Mouse (Mus musculus) CD4-positive, CD25-positive, alpha-beta regulatory T cell, adult 2 months (primary cell): ENCODE measurements at regions not wholly inside any gene's neighbourhood (a gene's known extent, or its start where the extent isn't known, plus 50 kb on each side); places are given as distances from the start of the nearest gene placed in this dataset.

ENCODE experiments used
- DNase-seq: peaks from one replicate; pipeline ENCODE4 v3.0.0-alpha.2; 2012; ENCODE audit warnings: low read depth, low spot score

GRCm38 (mm10) chr15:5414401-5414800 lies 170.4 kb upstream of the Ptger4 start:
- peak; percentile 74 for DNase-seq

DNA sequence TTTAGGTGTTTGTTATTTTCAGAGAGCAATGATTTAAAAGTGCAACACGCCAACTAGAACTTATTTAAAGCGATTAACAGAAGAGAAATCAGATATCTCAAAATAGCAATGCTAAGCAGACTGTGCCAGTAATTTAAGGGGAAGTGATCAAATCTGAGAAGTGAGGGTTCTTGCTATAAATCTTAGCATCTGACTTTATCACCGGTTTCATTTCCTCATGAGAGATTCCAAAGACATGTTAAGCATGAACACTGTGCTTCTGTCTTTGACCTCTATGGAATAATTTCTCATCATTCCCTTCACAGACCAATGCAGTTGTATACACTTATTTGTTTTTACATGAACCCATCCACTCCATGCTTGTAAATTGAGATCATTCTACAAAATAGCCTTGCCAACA lies 172.0 kb upstream of the Ptger4 start:
- no peak for DNase-seq

DNA sequence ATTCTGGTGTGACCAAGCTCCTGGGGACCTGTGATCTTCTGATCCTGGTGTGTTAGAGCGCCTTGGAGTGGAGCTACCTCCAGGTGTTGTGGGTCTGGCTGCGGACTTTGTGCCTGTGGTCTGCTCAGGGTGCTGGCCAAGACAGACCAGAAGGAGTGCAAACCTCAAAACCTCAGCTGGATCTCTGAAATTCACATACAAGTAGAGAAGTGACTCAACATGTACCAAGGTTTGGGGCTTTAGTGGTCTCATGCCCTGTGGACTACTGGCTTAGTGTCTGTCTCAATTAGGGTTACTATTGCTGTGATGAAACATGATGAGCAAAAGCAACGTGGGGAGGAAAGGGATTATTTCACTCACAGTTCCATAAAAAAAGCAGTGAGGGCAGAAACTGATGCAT lies 182.7 kb upstream of the Ptger4 start:
- no peak for DNase-seq

GRCm38 (mm10) chr15:5427319-5428048 lies 183.5 kb upstream of the Ptger4 start:
- no peak for DNase-seq

DNA sequence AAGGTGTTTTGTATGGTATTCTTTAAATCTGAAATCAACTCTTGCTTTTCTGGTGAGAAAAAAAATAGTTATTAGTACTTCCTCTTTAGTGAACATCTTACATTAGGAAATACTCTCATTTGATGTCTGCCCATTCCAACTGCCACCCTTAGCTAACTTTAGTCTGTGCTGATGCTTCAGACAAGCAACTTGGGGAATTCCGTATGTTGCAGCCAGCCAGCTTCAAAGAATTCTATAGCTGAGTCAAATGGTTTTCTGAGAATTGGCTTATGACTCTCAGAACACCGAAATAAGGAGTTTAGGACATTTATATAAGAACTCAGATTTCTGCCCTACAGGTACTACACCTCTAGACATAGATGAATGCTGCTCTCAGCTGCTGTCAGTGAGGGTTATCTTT lies 188.0 kb upstream of the Ptger4 start:
- DNase-seq, result peak; percentile 60

- DNase-seq, result no peak
These were observed 193.0 kb upstream of the Ptger4 start for GRCm38 (mm10) chr15:5437020-5437419.

DNA sequence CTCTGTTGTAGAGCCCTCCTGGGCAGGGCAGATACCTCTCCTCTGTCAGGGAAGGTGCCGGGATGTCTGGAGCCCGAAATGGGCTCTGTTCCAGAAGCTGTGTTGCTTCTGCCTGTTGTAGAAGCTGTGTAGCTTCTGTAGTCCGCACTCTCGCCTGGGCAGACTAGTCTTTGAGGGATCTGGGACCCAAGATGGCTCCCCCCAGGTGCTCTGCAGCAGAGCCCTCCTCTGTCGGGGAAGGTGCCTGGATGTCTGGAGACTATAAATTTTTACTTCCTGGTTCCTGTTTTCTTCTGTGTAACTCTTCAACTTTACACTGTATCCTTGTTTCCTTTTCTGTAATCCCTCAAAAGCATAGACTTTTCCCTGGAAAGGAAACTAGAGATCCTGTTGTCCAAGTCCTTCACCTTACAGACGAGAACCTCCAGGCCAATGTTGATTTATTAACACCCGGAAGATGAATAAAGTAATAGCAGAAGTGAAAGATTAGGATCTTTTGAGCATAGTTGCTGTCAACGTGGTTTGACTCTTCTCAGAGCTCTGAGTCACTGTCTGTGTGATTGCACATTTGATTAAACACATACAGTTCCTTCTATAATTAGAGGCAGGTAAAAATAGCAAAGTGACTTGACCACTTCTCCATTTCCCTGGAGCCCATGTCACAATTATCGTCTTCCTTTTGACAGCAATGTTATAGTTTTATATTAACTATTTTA lies 202.2 kb upstream of the Ptger4 start:
- DNase-seq, result peak; percentile 63

- peak; percentile 55 for DNase-seq
These were observed 202.8 kb upstream of the Ptger4 start for GRCm38 (mm10) chr15:5446756-5447314.

DNA sequence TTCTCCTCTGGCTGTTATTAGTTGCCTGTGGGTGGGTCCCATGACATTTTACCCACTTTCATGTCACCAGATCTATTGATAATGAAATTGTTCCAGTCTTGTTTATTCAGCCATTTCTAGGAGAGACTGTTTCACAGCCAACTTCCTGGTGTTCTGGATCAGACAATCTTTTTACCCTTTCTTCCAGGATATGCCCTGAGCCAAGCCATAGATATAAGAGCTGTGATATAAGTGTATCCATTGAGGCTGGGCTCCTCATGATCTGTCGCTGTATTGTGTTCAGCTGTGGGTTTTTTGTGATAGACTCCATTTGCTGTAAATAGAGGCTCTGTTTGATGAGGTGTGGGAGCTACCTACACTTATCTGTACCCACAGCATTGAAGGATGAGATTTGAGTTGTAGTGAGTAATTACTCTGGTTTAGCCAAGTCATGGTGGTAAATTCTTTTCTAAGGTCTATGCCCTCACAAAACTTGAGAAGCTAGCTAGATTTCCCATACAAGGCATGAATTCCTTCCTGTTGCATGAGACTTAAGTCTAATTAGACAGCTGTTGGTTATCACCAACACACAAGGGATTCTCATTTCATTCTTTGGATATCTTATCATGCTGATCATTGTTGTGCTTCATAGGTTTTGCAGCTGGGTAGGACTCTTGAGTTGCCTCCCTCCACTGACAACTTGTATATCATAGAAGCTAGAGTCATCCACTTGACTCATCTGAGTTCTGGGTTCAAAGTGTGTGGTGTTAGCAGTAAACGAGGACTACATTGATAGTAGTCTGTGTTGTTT lies 203.9 kb upstream of the Ptger4 start:
- DNase-seq, result no peak

DNA sequence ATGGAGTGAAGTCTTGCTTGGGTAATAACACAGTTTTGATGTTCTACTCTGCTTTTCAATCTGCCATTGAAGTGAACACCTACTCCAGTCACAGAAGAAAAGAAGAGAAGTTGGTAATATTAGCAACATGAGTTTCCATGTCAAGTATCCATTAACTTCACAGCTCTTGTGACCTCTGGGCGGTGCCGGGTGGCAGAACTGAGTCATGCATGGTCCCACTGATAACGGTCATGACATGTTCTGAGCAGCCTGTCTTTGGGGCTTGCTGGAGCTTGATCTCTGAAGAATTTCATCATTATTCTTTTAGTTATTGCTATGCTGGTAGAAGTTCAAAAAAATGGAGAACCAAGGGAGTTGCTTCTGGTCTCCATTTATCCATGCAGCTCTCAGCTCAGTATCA lies 215.1 kb upstream of the Ptger4 start:
- no peak for DNase-seq

- no peak for DNase-seq
These were observed 215.6 kb upstream of the Ptger4 start for GRCm38 (mm10) chr15:5459580-5459979.

DNA sequence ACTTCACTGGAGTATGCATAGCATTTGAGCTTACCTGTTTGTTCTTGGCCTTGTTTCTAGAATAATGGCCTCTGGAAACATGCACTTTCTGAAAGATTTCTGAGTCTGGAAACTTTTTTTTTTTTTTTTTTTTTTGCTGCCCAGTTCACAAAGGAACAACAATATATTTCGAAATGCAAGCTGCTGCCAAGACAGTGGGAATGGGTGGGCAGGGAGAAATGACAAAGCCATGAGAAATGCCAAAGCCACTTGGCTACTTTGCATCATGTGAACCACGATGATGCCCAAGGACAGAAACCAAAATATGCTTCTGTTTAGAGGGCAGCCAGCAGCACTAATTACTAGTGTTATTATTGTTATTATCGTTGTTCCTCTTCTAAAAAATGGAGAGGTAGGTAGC lies 218.7 kb upstream of the Ptger4 start:
- DNase-seq, result no peak

- DNase-seq, result peak; percentile 63
These were observed 220.7 kb upstream of the Ptger4 start for GRCm38 (mm10) chr15:5464732-5465131.

GRCm38 (mm10) chr15:5468535-5469073 lies 224.6 kb upstream of the Ptger4 start:
- no peak for DNase-seq

DNA sequence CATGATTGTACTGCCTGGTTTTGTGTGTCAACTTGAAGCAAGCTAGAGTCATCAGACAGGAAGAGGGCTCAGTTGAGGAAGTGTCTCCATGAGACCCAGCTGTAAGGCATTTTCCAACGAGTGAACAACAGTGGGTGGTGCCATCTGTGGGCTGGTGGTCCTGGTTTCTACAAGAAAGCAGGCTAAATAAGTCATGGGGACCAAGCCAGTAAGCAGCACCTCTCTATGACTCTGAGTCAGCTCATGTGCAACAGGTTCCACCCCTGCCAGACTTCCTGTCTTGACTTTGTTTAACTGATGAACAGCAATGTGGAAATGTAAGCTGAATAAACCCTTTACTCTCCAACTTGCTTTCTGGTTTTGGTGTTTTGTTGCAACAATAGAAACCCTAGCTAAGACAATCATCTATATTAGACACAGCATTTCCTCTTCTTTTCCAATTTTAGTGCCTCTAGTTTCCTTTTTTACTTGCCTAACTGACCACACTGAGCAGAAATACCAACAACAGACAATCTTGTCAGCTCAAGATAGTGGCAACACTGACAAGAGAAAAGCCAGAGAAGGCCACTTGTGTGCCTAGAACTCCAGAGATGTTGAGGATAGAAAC lies 231.5 kb upstream of the Ptger4 start:
- no peak for DNase-seq

GRCm38 (mm10) chr15:5493286-5493685 lies 249.3 kb upstream of the Ptger4 start:
- no peak for DNase-seq

DNA sequence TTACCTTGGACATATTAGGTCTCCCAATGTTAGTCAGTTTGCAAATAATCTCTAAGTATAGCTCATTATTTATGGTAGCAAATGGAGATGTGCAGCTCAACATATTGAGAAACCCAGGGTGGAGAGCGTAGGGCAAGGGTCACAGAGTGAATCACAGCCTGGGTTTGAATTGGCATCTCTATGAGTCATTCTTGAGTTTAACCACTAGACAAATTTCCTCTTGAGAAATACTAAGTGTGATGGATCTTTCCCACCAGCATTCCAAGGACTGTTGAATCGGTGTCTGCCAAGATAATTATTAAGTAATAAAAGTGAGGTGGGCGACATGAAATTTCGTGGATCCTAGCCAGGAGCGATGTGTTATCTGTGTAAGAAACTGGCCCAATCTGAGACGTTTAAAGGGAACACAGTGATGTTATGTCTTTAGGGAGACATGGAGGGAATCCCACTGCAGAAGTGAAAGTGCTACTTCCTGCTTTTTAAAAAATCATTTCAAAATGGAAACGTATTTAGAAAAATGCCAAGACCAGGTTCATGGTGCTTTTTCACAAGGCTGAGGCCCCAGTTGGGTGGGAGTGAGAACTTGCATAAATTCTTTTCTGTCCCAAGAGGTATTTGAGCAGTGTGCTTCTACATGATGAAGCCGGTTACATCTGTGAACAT lies 251.3 kb upstream of the Ptger4 start:
- DNase-seq, result no peak

- no peak for DNase-seq
These were observed 252.0 kb upstream of the Ptger4 start for GRCm38 (mm10) chr15:5495954-5496353.

GRCm38 (mm10) chr15:5504502-5504901 lies 260.5 kb upstream of the Ptger4 start:
- no peak for DNase-seq

- DNase-seq, result no peak
These were observed 263.0 kb upstream of the Ptger4 start for GRCm38 (mm10) chr15:5506848-5507544.
